Mouse (Mus musculus): ENCODE measurements around the gene Col1a2.

Gene Col1a2

GRCm38 (mm10) chr6:4583485-4583884 lies 78.9 kb downstream of the Col1a2 start:
- DNase-seq (ENCODE audit: low read depth, low spot score) = no peak

DNA sequence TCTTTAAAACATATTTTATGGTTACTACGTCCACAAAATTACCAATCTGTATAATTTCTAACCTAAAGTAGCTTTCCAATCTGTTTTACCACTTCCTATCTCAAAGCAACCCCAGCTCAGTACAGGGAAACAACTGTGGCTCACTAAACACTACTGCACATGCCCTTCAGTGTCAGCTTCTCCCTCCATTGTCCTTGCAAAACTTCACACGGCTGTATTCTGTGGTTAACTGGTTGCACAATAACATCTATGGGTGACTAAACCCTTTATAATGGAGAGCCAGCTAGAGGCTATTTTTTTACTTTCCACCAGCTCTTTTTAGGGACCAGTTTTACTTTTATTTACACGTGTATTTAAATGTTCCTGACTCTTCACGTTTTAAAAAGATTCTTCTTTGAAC lies 83.3 kb downstream of the Col1a2 start:
- no peak for DNase-seq (ENCODE audit: low read depth, low spot score)

DNA sequence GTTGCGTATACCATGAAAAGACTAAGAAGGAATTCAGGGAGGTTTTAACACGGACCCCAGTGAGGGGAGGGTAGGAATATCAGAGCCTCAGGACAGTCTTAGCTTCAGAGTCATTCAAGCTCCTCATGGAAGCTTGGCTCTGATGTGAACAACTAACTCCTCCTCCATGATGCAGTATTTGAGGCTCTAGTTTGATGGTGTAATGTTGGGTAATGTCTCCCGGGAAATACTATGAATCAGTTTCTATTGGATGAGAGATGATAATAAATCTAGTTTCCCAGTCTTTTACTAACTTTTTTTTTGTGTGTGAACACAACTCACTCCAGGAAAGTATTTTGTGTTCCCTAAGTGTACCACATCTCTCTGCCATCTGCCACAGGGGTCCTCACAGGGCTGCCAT lies 84.1 kb downstream of the Col1a2 start:
- DNase-seq (ENCODE audit: low read depth, low spot score) = no peak

- DNase-seq (ENCODE audit: low read depth, low spot score) = no peak
These were observed 85.5 kb downstream of the Col1a2 start for GRCm38 (mm10) chr6:4590089-4590488.

All from telencephalon, adult 2 months (tissue).